Mouse (Mus musculus) heart, embryonic 16.5 days (tissue): ENCODE measurements around the gene Wdr90. TPM values are rescaled to one million over a fixed set of nuclear protein-coding genes. Genes with fewer than 3 reads are reported as not detected.

Experiments
- ATAC-seq: fragments of 200-750 bp; cut with Nextera tagmentation; replicated peaks from 2 replicates; pipeline ENCODE4 v1.8.0; 2017; ENCODE audit warnings: moderate number of reproducible peaks; ENCODE audit not compliant: insufficient read depth, low FRiP score; ENCODE audit errors: extremely low read depth
- H3K27ac ChIP-seq: fragments of 300-500 bp; sonication (generic); 2 replicates; pipeline ENCODE4 v1.5.1; 2014; ENCODE audit warnings: mild to moderate bottlenecking, low read length, control low read depth, moderate library complexity
- H3K27me3 ChIP-seq: fragments of 300-500 bp; sonication (generic); 2 replicates; pipeline ENCODE4 v1.6.1; 2014; ENCODE audit warnings: low read length, mixed read lengths; ENCODE audit not compliant: control insufficient read depth, insufficient read depth
- H3K36me3 ChIP-seq: fragments of 300-500 bp; sonication (generic); 2 replicates; pipeline ENCODE4 v1.6.1; 2014; ENCODE audit not compliant: control insufficient read depth, insufficient read depth
- H3K4me1 ChIP-seq: fragments of 300-500 bp; sonication (generic); 2 replicates; pipeline ENCODE4 v1.6.1; 2014; ENCODE audit warnings: low read length, mixed read lengths; ENCODE audit not compliant: control insufficient read depth, insufficient read depth
- H3K4me2 ChIP-seq: fragments of 300-500 bp; sonication (generic); 2 replicates; pipeline ENCODE4 v1.6.1; 2014; ENCODE audit warnings: low read depth, mild to moderate bottlenecking, control low read depth, low read length
- H3K4me3 ChIP-seq: fragments of 300-500 bp; sonication (generic); 2 replicates; pipeline ENCODE4 v1.5.1; 2014; ENCODE audit warnings: mild to moderate bottlenecking, control low read depth, low read length
- H3K9ac ChIP-seq: fragments of 300-500 bp; sonication (generic); 2 replicates; pipeline ENCODE4 v1.6.1; 2014; ENCODE audit warnings: low read length, control low read depth
- H3K9me3 ChIP-seq: fragments of 300-500 bp; sonication (generic); replicated peaks from 2 replicates; pipeline ENCODE4 v1.6.1; 2016; ENCODE audit warnings: low read length; ENCODE audit not compliant: control insufficient read depth
- WGBS: fragments of 180-500 bp; shearing (Covaris S2); extraction: QIAGEN DNeasy Blood & Tissue Kit; methylation state at CpG from one replicate; pipeline ENCODE4 v1.1.7; 2014; 5-methylcytosine and 5-hydroxymethylcytosine counted together
- polyA plus RNA-seq: library from polyadenylated mRNA; unstranded; fragments of >200 nt; fragmentation: Nextera tagmentation; extraction: Ambion mirVana; gene quantifications from 2 replicates; pipeline ENCODE4 v1.2.1, GENCODE M21; 2015

The Wdr90 gene
- polyA plus RNA-seq, 1 experiment from 2014 or later, result 13.1 TPM

- 80% methylated on average over 4 of the region's 4 CpGs for WGBS
- Histone ChIP-seq H3K4me1 (peaks cover 50% of the 10 kb centered on the region), H3K4me2 (no peak overlapping the region), H3K4me3 (no peak overlapping the region; the same call in 1 of the 2 replicates), H3K36me3 (peaks cover 36% of the 10 kb centered on the region), H3K9ac (no peak overlapping the region), H3K27me3 (no peaks in the 10 kb centered on the region), H3K9me3 (no peaks in the 10 kb centered on the region), H3K27ac (no peak overlapping the region)
- ATAC-seq, result no peak
These were observed 31.0 kb downstream of the Wdr90 start for GRCm38 (mm10) chr17:25830200-25830753.

- peak overlapping the region; percentile 87 for H3K27ac ChIP-seq
- peak overlapping the region; percentile 77 for H3K4me2 ChIP-seq
- H3K36me3 ChIP-seq, result peaks cover 36% of the 10 kb centered on the region
- H3K4me3 ChIP-seq, result peak overlapping the region; percentile 68
- H3K9ac ChIP-seq, result peak overlapping the region; percentile 89
- H3K4me1 ChIP-seq, result peaks cover 48% of the 10 kb centered on the region
- WGBS, result 31% methylated on average over 8 of the region's 8 CpGs
- ATAC-seq, result no peak
- H3K9me3 ChIP-seq, result no peaks in the 10 kb centered on the region
- H3K27me3 ChIP-seq, result no peaks in the 10 kb centered on the region
These were observed 31.7 kb downstream of the Wdr90 start for GRCm38 (mm10) chr17:25829558-25830017.

GRCm38 (mm10) chr17:25828712-25829557 is 32.4 kb downstream of the Wdr90 start, which contains the start of gene Jmjd8:
Jmjd8 (plus strand) TSS chr17:25828867.
- no peak for ATAC-seq
- Histone ChIP-seq H3K4me3 (peak within 1 kb of the TSS; percentile 68), H3K4me1 (peaks cover 48% of the 10 kb centered on the region), H3K36me3 (peaks cover 36% of the 10 kb centered on the region), H3K27ac (peak within 1 kb of the TSS; percentile 87), H3K9me3 (no peaks in the 10 kb centered on the region), H3K27me3 (no peaks in the 10 kb centered on the region), H3K4me2 (peak within 1 kb of the TSS; percentile 77), H3K9ac (peak within 1 kb of the TSS; percentile 89)
- WGBS, result under 1% methylated on average over 32 of the region's 32 CpGs

- H3K4me3 ChIP-seq, result peak overlapping the region; percentile 68
- H3K4me1 ChIP-seq, result peaks cover 48% of the 10 kb centered on the region
- peak overlapping the region; percentile 87 for H3K27ac ChIP-seq
- H3K9ac ChIP-seq, result peak overlapping the region; percentile 89; the same call in 1 of the 2 replicates
- peak overlapping the region; percentile 77 for H3K4me2 ChIP-seq
- 81% methylated on average over 8 of the region's 8 CpGs for WGBS
- no peak for ATAC-seq
- no peaks in the 10 kb centered on the region for H3K9me3 ChIP-seq
- H3K36me3 ChIP-seq, result peaks cover 36% of the 10 kb centered on the region
- H3K27me3 ChIP-seq, result no peaks in the 10 kb centered on the region
These were observed 33.1 kb downstream of the Wdr90 start for GRCm38 (mm10) chr17:25828223-25828594.

- no peak overlapping the region for H3K4me3 ChIP-seq
- no peak for ATAC-seq
- no peaks in the 10 kb centered on the region for H3K27me3 ChIP-seq
- 93% methylated on average over 22 of the region's 22 CpGs for WGBS
- peaks cover 48% of the 10 kb centered on the region for H3K4me1 ChIP-seq
- H3K9ac ChIP-seq, result no peak overlapping the region
- H3K9me3 ChIP-seq, result no peaks in the 10 kb centered on the region
- H3K36me3 ChIP-seq, result peaks cover 36% of the 10 kb centered on the region
- H3K4me2 ChIP-seq, result no peak overlapping the region
- H3K27ac ChIP-seq, result no peak overlapping the region
These were observed 33.6 kb downstream of the Wdr90 start for GRCm38 (mm10) chr17:25827546-25828222.

GRCm38 (mm10) chr17:25827011-25827410 is 34.3 kb downstream of the Wdr90 start:
- ATAC-seq, result no peak
- H3K27ac ChIP-seq, result no peak overlapping the region
- no peaks in the 10 kb centered on the region for H3K9me3 ChIP-seq
- H3K27me3 ChIP-seq, result peaks cover 4% of the 10 kb centered on the region; the same call in 1 of the 2 replicates
- 90% methylated on average over 13 of the region's 13 CpGs for WGBS
- no peak overlapping the region for H3K4me2 ChIP-seq
- peaks cover 47% of the 10 kb centered on the region for H3K4me1 ChIP-seq
- peaks cover 36% of the 10 kb centered on the region for H3K36me3 ChIP-seq
- no peak overlapping the region for H3K9ac ChIP-seq
- no peak overlapping the region for H3K4me3 ChIP-seq

GRCm38 (mm10) chr17:25825984-25826570 is 35.2 kb downstream of the Wdr90 start:
- ATAC-seq, result no peak
- Histone ChIP-seq H3K4me2 (no peak overlapping the region), H3K27me3 (peaks cover 4% of the 10 kb centered on the region; the same call in 1 of the 2 replicates), H3K4me3 (no peak overlapping the region), H3K9ac (no peak overlapping the region), H3K9me3 (no peaks in the 10 kb centered on the region), H3K27ac (no peak overlapping the region), H3K4me1 (peaks cover 37% of the 10 kb centered on the region), H3K36me3 (peaks cover 30% of the 10 kb centered on the region)
- WGBS, result 95% methylated on average over 27 of the region's 27 CpGs

GRCm38 (mm10) chr17:25825311-25825710 is 36.0 kb downstream of the Wdr90 start:
- Histone ChIP-seq H3K36me3 (peaks cover 23% of the 10 kb centered on the region), H3K4me1 (peaks cover 31% of the 10 kb centered on the region), H3K4me2 (no peak overlapping the region), H3K4me3 (no peak overlapping the region), H3K27me3 (peaks cover 9% of the 10 kb centered on the region), H3K27ac (no peak overlapping the region), H3K9ac (no peak overlapping the region), H3K9me3 (no peaks in the 10 kb centered on the region)
- WGBS, result 86% methylated on average over 6 of the region's 6 CpGs
- no peak for ATAC-seq
